Mouse (Mus musculus): Measurements from ENCODE around the gene Ahnak2.
A peak's percentile ranks its signal among the peaks of the same experiment; 100 is the strongest.

Gene Ahnak2

GRCm38 (mm10) chr12:112795466-112796104 lies 6.9 kb downstream of the Ahnak2 start:
- no peak for DNase-seq

DNA sequence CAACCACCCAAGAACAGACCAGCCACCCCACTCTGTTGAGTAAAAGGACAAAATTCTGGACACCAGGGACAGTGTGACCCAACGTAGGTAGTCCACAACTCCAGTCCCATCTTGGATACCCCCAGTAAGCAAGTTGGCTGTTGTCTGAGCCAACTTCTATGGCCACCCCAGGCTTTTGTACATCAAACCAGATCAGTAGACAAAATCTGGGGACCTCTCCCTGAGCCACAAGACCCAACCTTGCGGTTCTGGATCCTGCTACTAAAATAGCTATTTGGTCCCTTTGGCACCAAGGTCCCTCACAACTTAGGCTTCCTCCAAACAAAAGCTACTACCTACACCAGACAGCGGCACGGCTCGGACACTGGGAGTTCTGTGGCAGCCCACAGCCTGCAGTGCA lies 7.5 kb downstream of the Ahnak2 start:
- no peak for DNase-seq

DNA sequence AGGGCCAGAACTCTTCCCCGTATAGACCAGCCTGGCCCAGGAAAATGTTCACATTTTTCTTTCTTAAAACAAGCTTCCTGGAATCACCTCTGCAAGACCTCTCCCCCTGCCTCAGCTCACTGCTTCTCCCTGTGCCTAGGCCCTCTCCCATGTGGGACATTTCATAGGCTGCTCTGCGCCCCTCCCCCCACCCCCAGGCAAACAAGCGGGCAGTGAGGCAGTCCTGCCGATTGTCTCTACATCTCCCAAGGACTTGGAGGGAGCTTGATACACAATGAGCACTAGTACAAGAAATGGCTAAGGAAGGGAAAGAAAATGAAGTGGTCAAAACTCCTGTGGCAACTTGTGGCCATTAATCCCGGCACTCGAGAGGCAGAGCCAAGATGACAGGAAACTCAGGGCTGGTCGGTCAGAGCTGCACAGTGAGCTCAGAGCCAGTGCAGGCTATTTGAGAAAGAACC lies 8.1 kb downstream of the Ahnak2 start:
- DNase-seq = no peak

DNA sequence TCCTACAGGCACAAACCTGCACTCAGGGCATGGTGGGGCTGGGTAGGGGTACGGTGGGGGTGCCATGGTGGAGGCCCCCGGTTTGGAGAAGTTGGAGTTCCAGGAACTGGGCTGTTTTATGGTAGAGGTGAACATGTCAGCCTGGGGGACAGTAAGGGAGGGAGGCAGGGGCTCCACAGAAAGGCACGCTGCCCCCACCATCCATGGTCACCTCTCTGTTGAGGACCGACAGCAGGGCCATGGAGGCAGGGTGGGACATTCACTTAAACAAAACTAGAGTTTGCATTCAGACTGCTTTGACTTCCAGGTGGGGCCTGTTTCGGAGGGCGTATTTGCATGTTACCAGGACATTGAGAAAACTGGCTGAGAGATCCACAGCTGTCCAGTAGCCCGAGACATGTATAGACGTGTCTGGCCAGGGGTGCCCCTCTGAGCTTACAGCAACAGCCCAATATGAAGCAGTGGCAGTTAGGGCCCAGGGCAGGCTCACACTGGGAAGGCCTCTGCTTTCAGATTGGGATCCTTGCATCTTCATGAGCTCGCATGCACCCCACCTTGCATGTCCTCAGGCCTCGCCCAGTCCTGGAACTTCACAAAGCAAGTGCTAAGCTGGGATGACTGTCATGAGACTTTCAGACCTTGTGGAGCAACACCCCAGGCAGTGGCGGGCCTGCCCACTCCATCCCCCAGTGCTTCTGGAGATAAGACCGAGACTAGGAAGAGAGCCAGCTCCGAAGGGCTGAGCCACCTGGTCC lies 8.7 kb downstream of the Ahnak2 start:
- DNase-seq = no peak

DNA sequence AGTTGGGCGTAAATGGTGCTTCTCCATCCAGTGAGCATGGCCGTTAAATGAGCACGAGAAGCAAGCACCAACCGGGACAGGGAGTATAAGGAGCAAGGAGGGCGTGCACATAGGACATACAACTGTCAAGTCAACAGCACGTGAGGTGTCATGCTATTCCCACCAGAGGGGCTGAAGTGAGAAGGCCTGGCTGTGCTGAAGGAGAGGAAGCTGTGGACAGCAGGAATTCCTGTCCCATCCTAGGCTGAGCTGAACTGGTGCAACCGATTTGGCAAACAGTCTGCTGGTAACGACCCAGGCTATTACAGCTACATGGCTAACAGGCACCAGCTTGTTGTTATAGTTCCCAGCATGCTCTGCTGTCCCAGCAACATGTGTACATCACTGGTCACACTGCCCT lies 11.4 kb downstream of the Ahnak2 start:
- no peak for DNase-seq

GRCm38 (mm10) chr12:112774481-112774880 lies 28.0 kb downstream of the Ahnak2 start:
- no peak for DNase-seq

GRCm38 (mm10) chr12:112774026-112774425 lies 28.4 kb downstream of the Ahnak2 start:
- no peak for DNase-seq

DNA sequence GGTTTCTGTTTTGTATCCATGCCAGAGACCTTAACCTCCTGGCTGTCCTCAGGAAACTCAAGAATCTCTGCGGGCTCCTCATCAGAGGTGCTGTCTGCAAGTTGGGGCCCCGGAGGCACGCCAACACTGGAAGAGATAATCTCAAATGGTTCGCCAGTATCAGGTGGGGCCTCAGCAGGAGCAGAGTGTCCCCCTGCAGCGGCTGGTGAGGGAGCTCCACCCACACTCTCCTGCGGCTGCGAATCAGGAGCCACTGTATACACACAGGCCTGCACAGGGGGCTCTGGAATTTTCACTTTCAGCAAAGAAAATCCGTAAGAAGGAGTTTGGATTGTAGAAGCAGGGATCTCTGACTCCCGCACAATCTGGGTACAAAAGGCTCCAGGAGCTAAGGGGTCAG lies 29.1 kb downstream of the Ahnak2 start:
- DNase-seq = no peak

GRCm38 (mm10) chr12:112772306-112772705 lies 30.2 kb downstream of the Ahnak2 start:
- no peak for DNase-seq

GRCm38 (mm10) chr12:112770396-112770795 lies 32.1 kb downstream of the Ahnak2 start:
- no peak for DNase-seq

- DNase-seq = no peak
These were observed 32.7 kb downstream of the Ahnak2 start for GRCm38 (mm10) chr12:112769751-112770150.

DNA sequence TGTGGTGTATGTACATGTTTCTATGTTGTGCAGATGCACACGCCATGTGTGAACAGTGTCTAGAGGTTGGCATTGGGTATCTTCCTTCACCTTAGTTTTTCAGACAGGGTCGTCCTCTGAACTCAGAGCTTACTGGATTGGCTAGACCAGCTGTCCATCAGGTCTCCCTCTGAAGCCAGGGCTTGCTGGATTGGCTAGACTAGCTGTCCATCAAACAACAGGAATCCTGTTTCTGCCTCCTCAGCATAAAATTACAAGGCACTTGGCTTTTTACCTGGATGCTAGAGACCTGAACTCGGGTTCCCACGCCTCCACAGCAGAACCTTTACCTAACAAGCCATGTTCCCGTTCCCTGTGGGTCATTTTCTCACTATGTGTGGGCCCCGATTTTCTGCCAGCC lies 33.4 kb downstream of the Ahnak2 start:
- no peak for DNase-seq

- DNase-seq = no peak
These were observed 34.3 kb downstream of the Ahnak2 start for GRCm38 (mm10) chr12:112768166-112768565.

DNA sequence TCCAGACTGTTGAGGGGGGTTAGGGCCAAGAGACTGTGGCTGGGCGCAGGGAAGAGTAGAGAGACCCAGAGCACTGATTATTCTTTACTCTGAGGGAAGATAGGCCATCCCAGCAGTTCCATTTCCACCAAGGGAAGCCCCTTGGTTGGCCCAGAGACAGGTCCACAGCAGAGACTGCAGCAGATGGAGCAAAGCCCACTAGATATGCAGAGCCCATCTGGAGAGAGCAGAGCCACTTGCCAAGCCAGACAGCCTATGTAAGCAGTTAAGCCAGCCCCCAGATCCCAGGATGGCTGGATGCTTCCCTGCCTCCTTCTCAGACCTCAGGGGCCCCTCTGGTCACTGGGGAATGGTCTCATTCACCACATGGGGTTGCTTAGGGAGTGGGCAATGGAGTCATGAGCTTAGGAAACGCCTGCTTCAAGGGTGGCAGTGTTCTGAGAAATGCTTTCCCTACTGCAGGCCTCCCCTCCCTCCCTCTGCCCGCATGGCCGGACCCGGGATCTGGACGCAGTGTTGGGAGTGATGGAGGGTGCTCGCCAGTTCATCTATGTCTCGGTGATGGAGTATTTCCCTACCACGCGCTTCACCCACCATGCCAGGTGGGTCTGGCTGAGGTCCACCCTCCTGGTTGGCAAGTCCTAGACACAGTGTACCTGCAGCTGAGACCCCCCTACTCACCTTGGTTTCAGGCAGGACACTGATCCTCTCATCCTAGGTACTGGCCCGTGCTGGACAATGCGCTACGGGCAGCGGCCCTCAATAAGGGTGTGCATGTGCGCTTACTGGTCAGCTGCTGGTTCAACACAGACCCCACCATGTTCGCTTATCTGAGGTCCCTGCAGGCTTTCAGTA lies 35.2 kb downstream of the Ahnak2 start:
- no peak for DNase-seq

- DNase-seq = no peak
These were observed 35.9 kb downstream of the Ahnak2 start for GRCm38 (mm10) chr12:112766586-112766985.

DNA sequence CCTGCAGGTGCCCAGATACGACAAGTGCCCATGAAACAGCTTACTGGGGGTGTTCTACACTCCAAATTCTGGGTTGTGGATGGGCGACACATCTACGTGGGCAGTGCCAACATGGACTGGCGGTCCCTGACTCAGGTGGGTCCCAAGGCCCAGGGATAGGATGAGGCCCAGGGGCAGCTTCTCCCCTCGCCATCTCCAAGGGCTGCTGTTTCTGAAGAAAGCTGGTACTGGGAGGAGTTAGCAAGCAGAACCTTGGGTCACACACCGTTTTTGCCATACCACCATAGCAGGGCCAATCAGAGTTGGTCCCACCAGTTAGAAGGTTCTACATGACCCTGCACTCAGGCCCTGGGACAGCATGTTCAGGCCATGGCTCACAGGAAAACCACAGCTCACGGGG lies 37.5 kb downstream of the Ahnak2 start:
- DNase-seq = no peak

- DNase-seq = no peak
These were observed 38.3 kb downstream of the Ahnak2 start for GRCm38 (mm10) chr12:112764141-112764540.

DNA sequence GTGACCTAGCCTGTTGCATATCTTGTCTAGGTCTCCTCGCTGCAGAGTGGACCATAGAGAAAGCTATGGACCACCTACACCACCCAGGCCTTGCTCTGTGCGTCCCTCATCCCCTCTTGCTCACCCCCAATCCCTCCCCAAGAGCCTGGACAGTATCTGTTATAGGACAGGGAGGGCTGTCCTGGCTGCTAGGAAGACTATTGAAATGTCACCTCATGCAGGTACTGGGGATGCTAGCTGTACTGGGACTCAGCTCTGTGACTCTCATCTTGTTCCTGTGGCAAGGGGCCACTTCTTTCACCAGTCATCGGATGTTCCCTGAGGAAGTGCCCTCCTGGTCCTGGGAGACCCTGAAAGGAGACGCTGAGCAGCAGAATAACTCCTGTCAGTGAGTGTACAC lies 39.3 kb downstream of the Ahnak2 start:
- no peak for DNase-seq

DNA sequence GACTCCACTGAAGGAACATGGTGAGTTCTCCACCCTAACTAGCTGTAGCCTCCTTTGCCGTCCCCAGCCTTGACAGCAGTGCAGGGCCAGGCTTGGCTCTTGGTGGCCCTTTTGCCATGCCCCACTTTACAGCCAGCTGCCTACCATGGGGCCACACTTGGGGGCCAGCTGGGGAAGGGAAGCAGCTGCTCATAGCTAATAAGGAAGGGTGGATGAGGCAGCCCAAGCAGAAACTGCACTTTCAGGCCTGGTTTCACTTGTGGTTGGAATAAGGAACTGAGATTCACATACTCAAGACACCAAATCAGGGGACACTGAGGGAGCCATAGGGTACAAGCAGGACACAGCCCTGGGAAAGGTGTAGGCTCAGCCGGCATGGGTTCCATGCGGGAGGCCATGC lies 40.4 kb downstream of the Ahnak2 start:
- DNase-seq = peak; percentile 6

GRCm38 (mm10) chr12:112761411-112761810 lies 41.0 kb downstream of the Ahnak2 start:
- peak; percentile 3 for DNase-seq

GRCm38 (mm10) chr12:112760154-112760926 lies 42.1 kb downstream of the Ahnak2 start, which contains the start of gene Pld4:
TSS of gene Pld4 (plus strand) at chr12:112760655.
- peak; percentile 7 for DNase-seq

- DNase-seq = peak; percentile 2
These were observed 43.0 kb downstream of the Ahnak2 start for GRCm38 (mm10) chr12:112759471-112759870.

DNA sequence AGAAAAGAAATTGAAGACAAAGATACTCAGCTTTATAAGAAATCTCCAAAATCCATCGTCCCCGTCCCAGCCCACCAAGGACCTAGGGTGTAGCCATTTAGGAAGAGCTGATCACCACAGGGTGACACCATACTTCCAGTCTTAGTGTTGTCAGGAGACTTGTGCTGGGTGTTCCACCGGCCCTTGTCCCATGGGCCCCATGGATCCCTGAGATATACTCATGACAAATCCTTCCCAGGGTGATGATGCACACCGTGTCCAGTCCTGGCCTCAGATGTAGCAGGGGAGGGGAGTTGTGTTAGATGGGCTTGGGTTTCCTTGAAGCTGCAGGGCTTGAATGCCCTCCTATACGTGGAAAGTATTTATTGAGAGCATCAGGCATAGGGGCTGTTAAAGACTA lies 44.6 kb downstream of the Ahnak2 start:
- DNase-seq = peak; percentile 4
